Mouse (Mus musculus): Measurements from ENCODE around the gene a. TPM values are rescaled to one million over a fixed set of nuclear protein-coding genes. Genes with fewer than 3 reads are reported as not detected.
"Not testable (repeated sequence)": the region's sequence is repeated elsewhere in the genome, so short reads cannot be mapped to it uniquely, and the experiment has no call there.

a gene
- polyA plus RNA-seq, 1 experiment from 2014 or later: 0.42 TPM

DNA sequence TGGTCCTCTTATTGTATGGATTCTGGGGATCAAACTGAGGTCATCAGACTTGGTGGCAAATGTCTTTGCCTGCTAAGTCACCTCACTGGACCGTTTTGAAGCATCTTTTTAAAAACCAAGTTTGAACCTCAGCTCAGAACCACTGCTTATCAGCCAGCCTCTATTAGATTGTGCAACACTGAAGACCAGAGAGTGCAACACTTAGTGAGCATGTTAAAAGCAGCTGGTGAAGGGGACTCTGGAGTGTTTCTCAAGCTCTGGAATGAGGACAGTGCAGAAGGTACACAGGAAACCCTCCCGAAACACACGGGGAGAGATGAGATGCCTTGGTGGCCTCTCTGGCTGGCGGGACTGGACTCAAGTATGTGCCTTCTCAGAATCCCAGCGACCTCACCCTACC lies 200.9 kb downstream of the a start:
- Histone ChIP-seq H3K9ac (ENCODE audit: low read depth, low read length) (no peak overlapping the region), H3K27me3 (ENCODE audit: insufficient read depth, low read length) (no peaks in the 10 kb centered on the region), H3K9me3 (replicated peaks; ENCODE audit: low read length) (no peaks in the 10 kb centered on the region), H3K27ac (no peak overlapping the region), H3K36me3 (ENCODE audit: insufficient read depth, low read length) (no peaks in the 10 kb centered on the region), H3K4me1 (replicated peaks; ENCODE audit: insufficient read depth, low read length) (no peaks in the 10 kb centered on the region), H3K4me3 (replicated peaks; ENCODE audit: low read depth, low read length) (no peak overlapping the region), H3K4me2 (ENCODE audit: low read length) (no peak overlapping the region)
- ATAC-seq (replicated peaks; ENCODE audit: low FRiP score, low read depth) (no peak), DNase-seq (ENCODE audit: low spot score) (no peak)
- no peak for TF ChIP-seq CTCF (IDR thresholded peaks at IDR 0.05; ENCODE audit: low read depth)
- WGBS: 81% methylated on average over 5 of the region's 5 CpGs

DNA sequence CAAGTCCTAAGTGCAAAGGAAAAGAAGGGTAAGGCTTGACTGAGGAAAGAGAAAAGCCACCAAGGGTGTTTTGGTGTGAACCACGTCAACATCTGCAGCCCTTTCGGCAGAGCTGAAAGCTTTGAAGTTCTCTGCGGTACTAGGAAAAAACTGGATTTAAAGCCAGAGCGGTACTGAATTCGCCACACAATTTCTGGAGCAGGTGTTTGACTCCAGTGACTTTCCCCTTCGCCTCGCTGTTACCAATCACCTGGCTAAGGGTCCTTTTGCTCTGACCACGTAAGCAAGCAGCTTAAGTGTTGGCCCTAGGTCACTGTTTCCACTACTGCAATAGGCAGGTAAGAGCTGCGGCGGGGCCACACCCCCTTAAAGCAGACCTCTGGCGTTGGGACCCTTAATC lies 214.3 kb downstream of the a start:
- TF ChIP-seq CTCF (IDR thresholded peaks at IDR 0.05; ENCODE audit: low read depth): no peak
- Histone ChIP-seq H3K27me3 (ENCODE audit: insufficient read depth, low read length) (no peaks in the 10 kb centered on the region), H3K4me3 (replicated peaks; ENCODE audit: low read depth, low read length) (no peak overlapping the region), H3K9me3 (replicated peaks; ENCODE audit: low read length) (no peaks in the 10 kb centered on the region), H3K4me2 (ENCODE audit: low read length) (no peak overlapping the region), H3K4me1 (replicated peaks; ENCODE audit: insufficient read depth, low read length) (no peaks in the 10 kb centered on the region), H3K9ac (ENCODE audit: low read depth, low read length) (no peak overlapping the region), H3K36me3 (ENCODE audit: insufficient read depth, low read length) (no peaks in the 10 kb centered on the region), H3K27ac (no peak overlapping the region)
- WGBS: 90% methylated on average over 11 of the region's 11 CpGs
- DNase-seq (ENCODE audit: low spot score) (no peak), ATAC-seq (replicated peaks; ENCODE audit: low FRiP score, low read depth) (no peak)

DNA sequence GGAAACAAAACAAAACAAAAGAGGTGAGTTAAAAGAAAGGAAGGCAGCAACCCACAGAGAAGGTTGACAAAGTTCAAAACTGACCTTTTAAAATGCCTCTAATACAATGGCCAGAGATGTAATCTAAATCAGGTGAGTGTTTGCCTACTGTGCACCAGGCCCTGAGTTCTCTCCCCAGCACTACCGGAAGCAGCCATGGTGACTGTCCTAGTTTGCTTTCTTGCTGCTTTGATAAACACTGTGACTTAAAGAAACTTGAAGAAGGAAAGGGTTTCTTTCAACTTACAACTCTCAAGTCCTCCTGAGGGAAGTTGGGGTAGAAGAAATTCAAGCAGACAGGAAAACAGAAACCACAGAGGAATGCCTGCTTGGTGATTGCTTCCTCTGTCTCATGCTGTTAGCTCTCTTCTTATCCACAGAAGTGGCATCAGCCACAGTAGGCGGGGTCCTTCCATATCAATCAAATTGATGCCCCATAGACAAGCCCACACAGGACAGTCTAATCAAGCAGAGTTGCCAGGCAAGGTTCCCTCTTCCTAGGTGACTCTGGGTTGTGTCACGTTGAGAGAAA lies 220.0 kb downstream of the a start:
- no peak for TF ChIP-seq CTCF (IDR thresholded peaks at IDR 0.05; ENCODE audit: low read depth)
- DNase-seq (ENCODE audit: low spot score) (no peak), ATAC-seq (replicated peaks; ENCODE audit: low FRiP score, low read depth) (no peak)
- H3K4me3 ChIP-seq (replicated peaks; ENCODE audit: low read depth, low read length): no peak overlapping the region
- 58% methylated on average over 3 of the region's 3 CpGs for WGBS
- H3K4me1 ChIP-seq (replicated peaks; ENCODE audit: insufficient read depth, low read length): no peaks in the 10 kb centered on the region
- no peaks in the 10 kb centered on the region for H3K36me3 ChIP-seq (ENCODE audit: insufficient read depth, low read length)
- H3K9ac ChIP-seq (ENCODE audit: low read depth, low read length): no peak overlapping the region
- no peak overlapping the region for H3K4me2 ChIP-seq (ENCODE audit: low read length)
- H3K27ac ChIP-seq: no peak overlapping the region
- no peaks in the 10 kb centered on the region for H3K9me3 ChIP-seq (replicated peaks; ENCODE audit: low read length)
- H3K27me3 ChIP-seq (ENCODE audit: insufficient read depth, low read length): no peaks in the 10 kb centered on the region

DNA sequence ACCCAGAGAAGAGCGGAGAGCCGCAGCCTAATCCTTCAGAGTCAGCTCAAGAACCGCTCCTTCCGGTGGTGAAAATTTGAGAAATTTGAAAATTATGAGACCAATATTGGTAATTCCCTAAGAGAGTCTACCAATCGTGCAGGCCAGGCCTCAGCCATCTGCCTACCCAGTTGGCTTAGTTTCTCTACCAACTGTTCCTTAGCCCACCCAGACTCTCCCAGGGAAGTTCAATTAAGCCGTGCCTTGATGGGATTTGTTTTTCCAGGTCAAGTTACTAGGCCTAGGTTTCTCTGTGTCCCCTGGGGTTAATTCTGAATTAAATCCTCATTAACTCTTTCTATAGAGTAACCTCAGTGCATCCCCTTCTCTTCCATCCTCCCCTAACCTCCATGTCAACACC lies 221.8 kb downstream of the a start:
- no peak overlapping the region for H3K4me3 ChIP-seq (replicated peaks; ENCODE audit: low read depth, low read length)
- H3K4me1 ChIP-seq (replicated peaks; ENCODE audit: insufficient read depth, low read length): no peaks in the 10 kb centered on the region
- 77% methylated on average over 6 of the region's 6 CpGs for WGBS

DNA sequence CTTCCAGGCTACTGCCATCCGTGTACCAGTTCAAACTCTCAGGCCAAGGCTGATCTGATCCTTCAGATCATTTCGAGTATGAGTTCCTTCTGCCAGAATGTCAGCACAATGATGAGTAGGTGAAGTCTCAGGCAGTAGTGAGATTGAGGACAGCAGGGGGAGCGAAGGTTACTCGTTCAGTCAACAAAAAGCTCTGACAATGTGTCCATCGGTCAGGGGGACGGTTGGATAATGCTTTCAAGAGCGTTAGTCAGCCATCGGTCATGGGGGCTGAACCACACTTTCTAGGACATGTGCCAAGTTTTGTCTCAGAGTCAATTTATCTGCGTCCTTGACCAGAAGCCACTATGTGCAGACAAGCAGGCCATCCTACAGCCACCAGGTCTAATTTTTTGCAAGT lies 225.5 kb downstream of the a start:
- not testable (repeated sequence) for DNase-seq (ENCODE audit: low spot score)

More for the DNA sequence above, 221.8 kb downstream of the a start:
- H3K4me2 ChIP-seq (ENCODE audit: low read length): no peak overlapping the region
- ATAC-seq (replicated peaks; ENCODE audit: low FRiP score, low read depth): no peak
- no peak for TF ChIP-seq CTCF (IDR thresholded peaks at IDR 0.05; ENCODE audit: low read depth)
- H3K9me3 ChIP-seq (replicated peaks; ENCODE audit: low read length): no peaks in the 10 kb centered on the region
- no peak overlapping the region for H3K9ac ChIP-seq (ENCODE audit: low read depth, low read length)
- no peak overlapping the region for H3K27ac ChIP-seq
- no peaks in the 10 kb centered on the region for H3K27me3 ChIP-seq (ENCODE audit: insufficient read depth, low read length)
- no peaks in the 10 kb centered on the region for H3K36me3 ChIP-seq (ENCODE audit: insufficient read depth, low read length)
- DNase-seq (ENCODE audit: low spot score): no peak

DNA sequence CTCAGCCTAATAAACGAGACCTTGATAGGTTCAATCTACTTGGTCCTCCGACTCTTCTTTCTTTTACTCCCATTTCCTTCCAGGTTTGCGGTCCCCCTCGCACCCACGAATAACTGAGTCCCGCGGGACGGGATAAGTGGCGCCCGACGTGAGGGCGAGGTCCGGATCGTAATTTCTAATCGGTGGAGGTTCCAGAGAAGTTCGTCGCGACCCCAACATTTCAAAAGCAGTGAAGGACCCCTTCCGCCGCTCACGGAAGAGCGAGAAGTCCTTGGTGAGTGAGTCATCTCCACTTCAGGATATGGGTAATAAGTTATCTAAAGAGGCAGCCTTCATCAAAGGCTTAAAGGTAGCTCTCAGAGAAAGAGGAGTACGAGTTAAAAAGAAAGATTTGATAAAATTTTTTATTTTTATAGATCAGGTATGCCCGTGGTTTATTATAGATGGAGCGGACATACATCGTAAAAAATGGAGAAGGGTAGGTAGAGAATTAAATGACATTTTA lies 227.1 kb downstream of the a start, which contains the start of gene Gm14226:
Gm14226 (plus strand) TSS at position 16 of the 505 bp plus-strand sequence.
- Histone ChIP-seq H3K4me3 (replicated peaks; ENCODE audit: low read depth, low read length) (peak within 1 kb of the TSS; percentile 47), H3K9ac (ENCODE audit: low read depth, low read length) (peak within 1 kb of the TSS; percentile 55), H3K27ac (peak within 1 kb of the TSS; percentile 79), H3K4me2 (ENCODE audit: low read length) (peak within 1 kb of the TSS; percentile 79)
- H3K9me3 ChIP-seq (replicated peaks; ENCODE audit: low read length); ATAC-seq (replicated peaks; ENCODE audit: low FRiP score, low read depth); H3K36me3 ChIP-seq (ENCODE audit: insufficient read depth, low read length); H3K4me1 ChIP-seq (replicated peaks; ENCODE audit: insufficient read depth, low read length); H3K27me3 ChIP-seq (ENCODE audit: insufficient read depth, low read length): not testable (repeated sequence)
- DNase-seq (ENCODE audit: low spot score): peak; percentile 19
- WGBS: 1% methylated on average over 24 of the region's 26 CpGs

More for the DNA sequence above, 225.5 kb downstream of the a start:
- H3K4me2 ChIP-seq (ENCODE audit: low read length); H3K4me3 ChIP-seq (replicated peaks; ENCODE audit: low read depth, low read length); H3K9ac ChIP-seq (ENCODE audit: low read depth, low read length); ATAC-seq (replicated peaks; ENCODE audit: low FRiP score, low read depth); H3K27me3 ChIP-seq (ENCODE audit: insufficient read depth, low read length); H3K9me3 ChIP-seq (replicated peaks; ENCODE audit: low read length); H3K36me3 ChIP-seq (ENCODE audit: insufficient read depth, low read length); H3K4me1 ChIP-seq (replicated peaks; ENCODE audit: insufficient read depth, low read length); H3K27ac ChIP-seq: not testable (repeated sequence)
- 23% methylated on average over 7 of the region's 9 CpGs for WGBS
